Mouse (Mus musculus) heart, adult 2 months (tissue): ENCODE data around the gene Zfp277. TPM values are rescaled to one million over a fixed set of nuclear protein-coding genes. Genes with fewer than 3 reads are reported as not detected.

Experiments
- DNase-seq, 2 experiments: peaks; one replicate each; pipeline ENCODE4 v3.0.0; 2021
- H3K27ac ChIP-seq: fragments of 200-600 bp; 2 replicates; pipeline ENCODE4 v1.8.1; 2022
- H3K27me3 ChIP-seq: fragments of 200-500 bp; 2 replicates; pipeline ENCODE4 v1.6.1; 2012; ENCODE audit warnings: mild to moderate bottlenecking, low read length, inconsistent platforms, mixed read lengths; ENCODE audit not compliant: control insufficient read depth, insufficient read depth
- H3K36me3 ChIP-seq: fragments of 200-500 bp; 2 replicates; pipeline ENCODE4 v1.6.1; 2012; ENCODE audit warnings: low read length, inconsistent platforms; ENCODE audit not compliant: control insufficient read depth, insufficient read depth
- H3K4me1 ChIP-seq: fragments of 200-500 bp; 2 replicates; pipeline ENCODE4 v1.6.1; 2011; ENCODE audit warnings: low read length; ENCODE audit not compliant: control insufficient read depth, insufficient read depth
- H3K4me3 ChIP-seq: fragments of 200-600 bp; 2 replicates; pipeline ENCODE4 v1.8.1; 2022
- H3K79me2 ChIP-seq: fragments of 200-500 bp; replicated peaks from 2 replicates; pipeline ENCODE4 v1.6.1; 2012; ENCODE audit warnings: mild to moderate bottlenecking, inconsistent platforms, low read length, moderate library complexity, mixed read lengths; ENCODE audit not compliant: control insufficient read depth, insufficient read depth
- H3K9ac ChIP-seq: fragments of 200-500 bp; 2 replicates; pipeline ENCODE4 v1.6.1; 2012; ENCODE audit warnings: low read depth, mild to moderate bottlenecking, control low read depth, inconsistent platforms, low read length, mixed read lengths
- CTCF ChIP-seq: fragments of 200-600 bp; IDR thresholded peaks from 2 replicates; pipeline ENCODE4 v1.8.1; 2022; ENCODE audit warnings: antibody characterized with exemption, mild to moderate bottlenecking, moderate library complexity
- EP300 ChIP-seq: fragments of 200-500 bp; IDR thresholded peaks from 2 replicates; pipeline ENCODE4 v1.6.1; 2011; ENCODE audit warnings: low read depth, low read length, control low read depth; ENCODE audit not compliant: insufficient read depth
- POLR2A ChIP-seq: fragments of 200-500 bp; IDR thresholded peaks from 2 replicates; pipeline ENCODE4 v1.6.1; 2011; ENCODE audit warnings: mild to moderate bottlenecking, low read depth, low read length, control low read depth; ENCODE audit not compliant: insufficient read depth
- WGBS: fragments of 180-500 bp; shearing (Covaris S2); methylation state at CpG from one replicate; pipeline ENCODE4 v1.1.7; 2018; 5-methylcytosine and 5-hydroxymethylcytosine counted together
- intact Hi-C: fragments of 180-260 bp; cut with DNase I; formaldehyde crosslinking; loops from one replicate; pipeline ENCODE4 v1.15.1; 2025
- long read RNA-seq: library from polyadenylated mRNA; stranded (forward); transcript quantifications from one replicate; pipeline ENCODE4 v2.0.0, GENCODE M21; 2021
- polyA plus RNA-seq: library from polyadenylated mRNA; depleted of rRNA; stranded (reverse); fragments of >200 nt; gene quantifications from 2 replicates; pipeline ENCODE4 v1.2.3, GENCODE M21; 2012; rRNA removed
- total RNA-seq, 2 experiments: library from RNA; stranded (reverse); gene quantifications; 2 replicates each; pipeline ENCODE4 v1.2.3; 2021

The Zfp277 gene
- total RNA-seq (10 to 100 TPM; 10.6 to 10.9 TPM), polyA plus RNA-seq (5.2 and 8.5 TPM in 2 replicates)
- long read RNA-seq, transcript Zfp277-201 (12 exons, 2,188 nt) = major isoform, 9 of 15 reads
- long read RNA-seq, partial matches to known transcripts = 1 of 15 reads
- long read RNA-seq, other reads (novel, unspliced or antisense) = 5 of 15 reads

DNA sequence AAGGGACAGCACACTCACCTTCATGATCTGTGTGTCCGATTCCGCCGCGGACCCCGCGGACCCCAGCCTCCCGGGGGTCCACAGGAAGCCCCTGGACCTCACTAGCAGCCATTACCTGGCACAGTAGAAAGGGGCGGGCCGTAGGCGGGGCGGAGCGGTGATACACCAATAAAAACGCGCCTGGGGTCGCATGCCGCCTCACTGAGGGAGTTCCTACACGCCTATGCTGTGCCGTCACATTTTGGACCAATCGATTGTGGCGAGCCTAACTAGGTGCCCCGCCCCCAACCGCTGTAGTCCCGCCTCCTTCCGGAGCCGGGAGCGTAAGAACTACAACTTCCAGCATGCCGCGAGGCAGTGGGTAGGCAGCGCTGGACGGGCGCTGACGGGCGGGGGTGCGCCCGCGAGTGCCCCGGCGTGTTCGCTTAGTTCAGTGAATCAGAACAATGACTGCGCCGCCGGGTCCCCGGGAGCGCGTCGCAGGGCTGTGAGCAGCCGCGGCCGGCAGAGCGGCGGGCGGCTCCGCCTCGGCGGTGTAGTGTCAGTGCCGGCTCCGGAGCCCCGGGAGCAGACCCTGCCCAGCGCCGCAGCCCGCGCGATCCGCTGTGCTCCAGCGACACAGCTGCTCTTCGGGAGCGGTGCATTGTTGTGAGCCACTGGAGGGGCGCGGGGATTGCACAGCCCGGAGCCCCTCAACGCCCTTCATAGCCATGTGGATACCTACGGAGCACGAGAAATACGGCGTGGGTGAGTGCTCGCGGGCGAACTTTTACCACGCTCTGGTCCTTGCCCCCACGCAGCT lies at the start of gene Zfp277, which contains the start of gene Dock4:
Gene Zfp277, minus strand, starts transcription at position 255 of the 802 bp plus-strand sequence.
Gene Dock4, plus strand, starts transcription at position 305 of the 802 bp plus-strand sequence.
- Histone ChIP-seq H3K36me3 (no peaks in the 10 kb centered on the region), H3K9ac (peak within 1 kb of the TSS; percentile 83), H3K27ac (peak within 1 kb of the TSS; percentile 85), H3K4me3 (peak within 1 kb of the TSS; percentile 97), H3K27me3 (no peaks in the 10 kb centered on the region), H3K79me2 (0 out of 2 replicates have a peak, but pooled peaks cover 2% of the 10 kb centered on the region), H3K4me1 (peaks cover 2% of the 10 kb centered on the region; the same call in 1 of the 2 replicates)
- TF ChIP-seq CTCF (peak; percentile 26), EP300 (no peak), POLR2A (peak; percentile 64)
- intact Hi-C loops = loop anchor here (2.0 to 10.0 kb wide), 7 partner anchors 27 to 224 kb away; no protein-coding TSS in a partner anchor
- DNase-seq = peak; percentile 97 to 99
- under 1% methylated on average over 79 of the region's 80 CpGs for WGBS

DNA sequence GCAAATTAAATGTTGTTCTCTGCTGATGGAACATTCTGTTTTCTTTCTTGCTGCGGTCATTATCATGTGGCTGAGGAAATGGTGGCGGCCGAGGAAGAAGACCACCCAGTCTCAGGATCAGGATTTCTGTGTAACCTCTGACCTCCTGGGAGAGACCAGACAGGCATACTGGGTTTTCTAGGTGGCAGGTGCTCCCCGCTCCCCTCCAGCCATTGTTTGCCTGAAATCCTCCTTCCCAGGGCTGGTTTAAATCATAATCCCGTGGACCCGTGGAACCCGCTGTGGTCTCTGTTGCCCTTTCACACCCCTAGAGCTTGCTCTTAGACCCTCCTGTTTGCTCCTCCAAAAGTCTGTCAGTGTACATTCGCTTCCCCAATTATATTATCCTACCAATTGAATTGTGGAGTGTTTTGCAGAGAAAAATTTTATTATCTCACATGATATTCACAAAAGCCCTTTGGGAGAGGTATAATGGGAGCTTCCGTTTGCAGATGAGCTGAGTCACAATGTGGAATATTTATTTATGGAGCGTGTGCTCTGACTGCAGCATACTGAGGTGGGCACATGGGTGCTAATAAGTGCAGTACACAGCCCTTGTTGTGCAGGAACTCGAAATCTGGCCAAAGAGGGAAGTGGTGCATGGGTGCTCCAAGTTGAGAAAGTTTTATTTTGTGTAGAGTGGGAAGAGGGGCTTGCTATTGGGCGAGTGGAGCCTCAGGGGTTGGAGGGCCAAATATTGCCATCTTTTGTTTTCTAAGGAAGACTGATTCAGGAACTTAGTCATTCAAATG lies 40.5 kb upstream of the Zfp277 start:
- WGBS = 74% methylated on average over 12 of the region's 12 CpGs
- Histone ChIP-seq H3K4me3 (no peak overlapping the region), H3K79me2 (no peaks in the 10 kb centered on the region), H3K27me3 (no peaks in the 10 kb centered on the region), H3K27ac (no peak overlapping the region; the same call in 1 of the 2 replicates), H3K36me3 (peaks cover 2% of the 10 kb centered on the region), H3K9ac (no peak overlapping the region), H3K4me1 (peaks cover 13% of the 10 kb centered on the region)
- no peak for DNase-seq
- TF ChIP-seq EP300 (no peak), POLR2A (no peak), CTCF (no peak)
- intact Hi-C loops = no loop called here

DNA sequence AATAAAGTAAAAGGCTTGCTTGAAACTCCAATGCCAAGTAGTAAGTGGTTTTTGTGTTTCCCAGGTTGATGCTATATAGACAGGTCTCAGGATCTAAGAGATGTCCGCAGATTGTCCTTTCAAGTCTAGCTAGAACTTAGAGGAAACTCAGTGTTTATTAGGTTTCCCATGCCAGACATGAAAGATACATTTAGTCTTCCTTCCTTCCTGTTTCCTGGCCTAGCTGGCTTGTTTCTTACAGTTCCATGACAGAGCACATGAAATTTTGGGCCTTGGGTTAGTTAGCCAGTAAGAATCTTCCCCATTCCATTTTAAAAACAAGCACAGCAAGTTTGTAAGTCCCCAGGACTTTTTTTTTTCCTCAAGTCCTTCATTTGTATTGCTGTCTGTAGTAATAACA lies 39.5 kb upstream of the Zfp277 start:
- H3K79me2 ChIP-seq = no peaks in the 10 kb centered on the region
- H3K4me1 ChIP-seq = peaks cover 9% of the 10 kb centered on the region
- TF ChIP-seq CTCF (no peak), POLR2A (no peak), EP300 (no peak)
- H3K9ac ChIP-seq = no peak overlapping the region
- DNase-seq = no peak
- 41% methylated on average over 1 of the region's 1 CpGs for WGBS
- peak overlapping the region; percentile 21; the same call in 1 of the 2 replicates for H3K27ac ChIP-seq
- intact Hi-C loops = no loop called here
- peaks cover 2% of the 10 kb centered on the region for H3K36me3 ChIP-seq
- H3K4me3 ChIP-seq = no peak overlapping the region
- no peaks in the 10 kb centered on the region for H3K27me3 ChIP-seq

DNA sequence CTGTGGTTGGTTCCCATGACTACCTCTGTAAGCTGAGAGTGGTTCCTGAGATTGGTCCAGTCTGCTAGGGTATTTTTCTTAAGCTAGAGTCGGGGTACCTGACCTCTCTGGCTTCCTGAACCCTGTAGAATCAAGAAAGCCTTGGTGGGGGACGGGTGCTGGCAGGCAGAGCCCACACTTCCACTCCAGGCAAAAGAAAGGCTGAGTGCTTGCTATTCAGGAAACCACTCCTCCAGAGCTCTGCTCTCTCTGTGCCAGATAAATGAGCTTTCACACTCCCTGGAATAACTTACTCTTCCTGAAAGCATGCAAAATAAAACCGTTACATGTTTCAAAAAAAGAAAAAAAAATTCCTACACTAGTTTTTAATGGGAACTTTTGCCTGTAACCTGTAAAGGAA lies 38.5 kb upstream of the Zfp277 start:
- H3K27ac ChIP-seq = peak overlapping the region; percentile 32
- TF ChIP-seq POLR2A = no peak
- TF ChIP-seq CTCF = no peak
- no peak for TF ChIP-seq EP300

DNA sequence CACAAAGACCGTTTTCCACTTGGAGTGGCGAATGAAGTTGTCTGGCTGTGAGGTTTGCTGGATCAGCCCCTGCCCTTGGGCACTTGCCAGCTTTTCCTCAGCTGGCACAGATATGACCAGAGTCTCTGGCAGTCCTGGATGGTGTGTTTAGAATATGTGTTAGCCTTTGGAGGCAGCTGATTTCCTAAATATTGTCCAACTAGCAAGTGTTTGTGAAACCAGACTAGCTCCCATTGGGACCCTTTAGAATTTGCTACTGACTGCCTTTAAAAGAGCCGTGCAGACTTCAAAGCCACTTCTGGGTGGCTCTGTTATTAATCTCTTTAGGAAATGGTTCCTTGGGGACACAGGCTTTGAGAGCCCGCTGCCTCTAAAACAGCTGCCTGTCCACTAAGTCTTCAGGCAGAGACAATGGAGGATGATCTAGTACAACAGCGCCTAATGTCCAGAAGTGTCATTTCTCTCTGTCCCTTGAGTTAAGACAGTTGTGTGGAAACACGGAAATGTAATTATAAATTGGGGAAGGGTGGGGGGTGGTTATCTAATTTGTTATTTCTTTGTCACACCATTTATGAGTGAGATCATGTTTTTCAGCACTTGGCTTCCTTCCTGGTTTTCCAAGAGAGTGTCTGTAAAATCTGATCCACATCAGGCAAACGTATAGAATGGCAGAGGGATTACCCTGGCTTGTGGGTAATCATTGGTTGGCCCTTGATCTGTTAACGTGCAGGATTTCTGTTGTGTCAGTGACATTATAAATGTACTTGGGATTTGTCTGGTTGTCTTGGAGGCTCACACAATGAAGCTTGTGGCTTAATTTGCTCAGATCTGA lies 32.1 kb upstream of the Zfp277 start:
- intact Hi-C loops = no loop called here
- TF ChIP-seq CTCF (no peak), EP300 (no peak), POLR2A (no peak)
- Histone ChIP-seq H3K9ac (no peak overlapping the region), H3K4me3 (no peak overlapping the region), H3K27me3 (no peaks in the 10 kb centered on the region), H3K36me3 (peaks cover 13% of the 10 kb centered on the region), H3K27ac (peak overlapping the region; percentile 10), H3K4me1 (peaks cover 9% of the 10 kb centered on the region), H3K79me2 (peaks cover 5% of the 10 kb centered on the region)
- WGBS = 28% methylated on average over 8 of the region's 8 CpGs
- DNase-seq = peak; percentile 49 to 57

More for the DNA sequence above, 38.5 kb upstream of the Zfp277 start:
- no peak overlapping the region for H3K4me3 ChIP-seq
- peaks cover 9% of the 10 kb centered on the region for H3K4me1 ChIP-seq
- peaks cover 2% of the 10 kb centered on the region for H3K79me2 ChIP-seq
- peaks cover 2% of the 10 kb centered on the region for H3K36me3 ChIP-seq
- intact Hi-C loops = no loop called here
- WGBS = 16% methylated on average over 3 of the region's 3 CpGs
- no peak for DNase-seq
- no peaks in the 10 kb centered on the region for H3K27me3 ChIP-seq
- H3K9ac ChIP-seq = no peak overlapping the region
